Mouse (Mus musculus) kidney, adult 2 months (tissue): Measurements from ENCODE around the gene Ctnna2.

Experiments
- CTCF ChIP-seq: fragments of 200-500 bp; conservative IDR thresholded peaks from 2 replicates; pipeline ENCODE4 v1.5.1; 2011; ENCODE audit warnings: low read depth, mild to moderate bottlenecking, control low read depth, low read length, moderate library complexity, mixed read lengths; ENCODE audit not compliant: insufficient read depth, insufficient read length
- POLR2A ChIP-seq: fragments of 200-500 bp; IDR thresholded peaks from one replicate; pipeline ENCODE4 v1.6.1; 2011; ENCODE audit warnings: low read depth, low read length, control low read depth

DNA sequence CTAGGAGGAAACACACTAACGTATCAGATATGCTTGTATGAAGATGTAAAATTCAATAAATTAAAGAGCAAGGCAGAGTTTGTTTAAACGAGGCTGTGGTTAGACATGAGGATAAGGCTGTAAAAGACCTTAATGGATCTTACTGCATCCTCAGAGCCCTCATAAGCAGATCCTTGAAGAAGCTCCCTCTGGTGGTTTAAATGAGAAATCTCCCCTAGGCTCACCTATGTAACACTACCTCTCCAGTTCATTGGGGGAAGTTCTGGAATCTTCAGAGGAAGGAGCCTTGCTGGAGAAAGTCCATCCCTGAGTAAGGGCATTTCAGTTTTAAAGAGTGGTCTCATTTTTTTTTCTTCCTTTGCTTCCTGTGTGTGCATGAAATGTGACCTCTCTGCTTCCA, 380.3 kb downstream of the Ctnna2 start:
- TF ChIP-seq CTCF: no peak
- TF ChIP-seq POLR2A: no peak
